Mouse (Mus musculus) layer of hippocampus, postnatal 10 days (tissue): ENCODE measurements around the gene Try4. TPM values are rescaled to one million over a fixed set of nuclear protein-coding genes. Genes with fewer than 3 reads are reported as not detected.
"Not testable (repeated sequence)": the region's sequence is repeated elsewhere in the genome, so short reads cannot be mapped to it uniquely, and the experiment has no call there.

ENCODE experiments used
- DNase-seq, 2 experiments: peaks; one replicate each; pipeline ENCODE4 v3.0.0; 2021; ENCODE audit warnings: low spot score in 2 of 2
- long read RNA-seq: library from polyadenylated mRNA; stranded (forward); transcript quantifications from one replicate; pipeline ENCODE4 v2.0.0, GENCODE M21; 2023
- total RNA-seq, 2 experiments: library from RNA; stranded (reverse); gene quantifications; 2 replicates each; pipeline ENCODE4 v1.2.3; 2021

Gene Try4
- total RNA-seq, result not detected
- long read RNA-seq, result 0 reads

- DNase-seq, result no peak
Measured at GRCm38 (mm10) chr6:41301969-41302368, at the start of gene Try4. Gene Try4, plus strand, starts transcription at chr6:41302269.

- DNase-seq, result not testable (repeated sequence)
Measured at GRCm38 (mm10) chr6:41253314-41253713, 48.8 kb upstream of the Try4 start.

DNA sequence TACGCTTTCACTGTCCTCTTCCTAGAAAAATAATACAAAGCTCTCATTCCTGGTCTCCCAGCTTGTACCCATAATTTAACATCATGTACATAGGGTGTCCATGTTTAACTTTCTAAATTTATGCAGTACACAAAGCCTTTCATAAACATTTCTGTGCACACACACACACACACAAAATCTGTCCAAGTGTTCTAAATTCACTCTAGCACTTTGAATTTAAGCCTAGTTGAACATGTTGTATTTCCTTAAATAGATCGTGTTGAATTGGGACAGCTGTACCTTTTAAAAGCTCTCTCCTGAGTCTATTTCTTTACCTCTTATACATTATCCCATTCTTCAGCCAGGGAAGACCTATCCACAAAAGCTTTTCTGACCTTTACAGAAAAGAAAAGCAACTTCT lies 45.6 kb upstream of the Try4 start:
- DNase-seq, result no peak

- DNase-seq, result no peak
Measured at GRCm38 (mm10) chr6:41257432-41257831, 44.6 kb upstream of the Try4 start.

- DNase-seq, result no peak
Measured at GRCm38 (mm10) chr6:41262796-41263195, 39.3 kb upstream of the Try4 start.

- DNase-seq, result no peak
Measured at GRCm38 (mm10) chr6:41266140-41266539, 35.9 kb upstream of the Try4 start.

GRCm38 (mm10) chr6:41298255-41298654 lies 3.8 kb upstream of the Try4 start:
- no peak for DNase-seq

DNA sequence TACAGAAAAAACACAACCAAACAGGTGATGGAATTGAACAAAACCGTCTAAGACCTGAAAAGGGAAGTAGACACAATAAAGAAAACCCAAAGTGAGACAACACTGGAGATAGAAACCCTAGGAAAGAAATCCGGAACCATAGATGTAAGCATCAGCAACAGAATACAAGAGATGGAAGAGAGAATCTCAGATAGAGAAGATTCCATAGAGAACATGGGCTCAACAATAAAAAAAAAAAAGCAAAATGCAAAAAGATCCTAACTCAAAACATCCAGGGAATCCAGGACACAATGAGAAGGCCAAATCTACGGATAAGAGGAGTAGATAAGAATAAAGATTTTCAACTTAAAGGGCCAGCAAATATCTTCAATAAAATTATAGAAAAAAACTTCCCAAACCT lies 14.7 kb downstream of the Try4 start, which contains the start of gene Try5:
Try5 (minus strand) TSS at position 101 of the 400 bp plus-strand sequence.
- not testable (repeated sequence) for DNase-seq

- DNase-seq, result no peak
Measured at GRCm38 (mm10) chr6:41353932-41354331, 51.9 kb downstream of the Try4 start, which contains the start of gene Try10. Gene Try10, plus strand, starts transcription at chr6:41354105.

Other genes with a start within 250 kb of the Try4 start
- not detected for gene Try5, start 14.6 kb downstream of the Try4 start, total RNA-seq
- not detected for gene Try10, start 51.8 kb downstream of the Try4 start, total RNA-seq
- gene Prss3, start 75.4 kb downstream of the Try4 start, total RNA-seq, result not detected
- not detected for gene Gm5771, start 90.1 kb downstream of the Try4 start, total RNA-seq
- gene Gm10334, start 143.9 kb downstream of the Try4 start, total RNA-seq, result not detected
- not detected for gene Prss1, start 156.7 kb downstream of the Try4 start, total RNA-seq
- gene Prss2, start 219.5 kb downstream of the Try4 start, total RNA-seq, result not detected